Mouse (Mus musculus) heart, embryonic 10.5 days (tissue): ENCODE measurements around the gene Gm10801. TPM values are rescaled to one million over a fixed set of nuclear protein-coding genes. Genes with fewer than 3 reads are reported as not detected.
"Not testable (repeated sequence)": the region's sequence is repeated elsewhere in the genome, so short reads cannot be mapped to it uniquely, and the experiment has no call there.

ENCODE experiments used
- DNase-seq: peaks from one replicate; pipeline ENCODE4 v3.0.0-alpha.2; 2017; ENCODE audit warnings: low spot score
- H3K27ac ChIP-seq: fragments of 300-500 bp; sonication (generic); 2 replicates; pipeline ENCODE4 v1.5.1; 2016; ENCODE audit warnings: mild to moderate bottlenecking
- H3K27me3 ChIP-seq: fragments of 300-500 bp; sonication (generic); 2 replicates; pipeline ENCODE4 v1.6.1; 2016; ENCODE audit warnings: mild to moderate bottlenecking; ENCODE audit not compliant: poor library complexity, insufficient read depth, severe bottlenecking
- H3K36me3 ChIP-seq: fragments of 300-500 bp; sonication (generic); 2 replicates; pipeline ENCODE4 v1.6.1; 2016; ENCODE audit warnings: mild to moderate bottlenecking, moderate library complexity
- H3K4me1 ChIP-seq: fragments of 300-500 bp; sonication (generic); 2 replicates; pipeline ENCODE4 v1.6.1; 2016; ENCODE audit warnings: mild to moderate bottlenecking
- H3K4me3 ChIP-seq: fragments of 300-500 bp; sonication (generic); 2 replicates; pipeline ENCODE4 v1.5.1; 2016; ENCODE audit warnings: mild to moderate bottlenecking, moderate library complexity
- H3K9me3 ChIP-seq: fragments of 300-500 bp; sonication (generic); 2 replicates; pipeline ENCODE4 v1.6.1; 2016; ENCODE audit warnings: mild to moderate bottlenecking, moderate library complexity
- WGBS: fragments of 180-500 bp; shearing (Covaris S2); methylation state at CpG from one replicate; pipeline ENCODE4 v1.1.7; 2016; 5-methylcytosine and 5-hydroxymethylcytosine counted together
- polyA plus RNA-seq: library from polyadenylated mRNA; unstranded; fragments of >200 nt; fragmentation: Nextera tagmentation; extraction: Ambion mirVana; gene quantifications from 2 replicates; pipeline ENCODE4 v1.2.1, GENCODE M21; 2016

Gm10801 gene
- not detected in 2 replicates for polyA plus RNA-seq

GRCm38 (mm10) chr2:98661937-98662336 lies at the start of gene Gm10801:
Gene Gm10801 (plus strand): TSS chr2:98662237.
- H3K4me3 ChIP-seq, H3K27me3 ChIP-seq, H3K27ac ChIP-seq, DNase-seq, H3K4me1 ChIP-seq, H3K9me3 ChIP-seq, H3K36me3 ChIP-seq: not testable (repeated sequence)
- 78% methylated on average over 4 of the region's 5 CpGs for WGBS

- WGBS, result 78% methylated on average over 4 of the region's 4 CpGs
- not testable (repeated sequence) for DNase-seq, H3K4me3 ChIP-seq, H3K9me3 ChIP-seq, H3K36me3 ChIP-seq, H3K4me1 ChIP-seq, H3K27me3 ChIP-seq, H3K27ac ChIP-seq
Measured at GRCm38 (mm10) chr2:98667201-98667600, 5.2 kb downstream of the Gm10801 start, which contains the start of gene Gm10800. Gene Gm10800 (minus strand): TSS chr2:98667301.

- no peaks in the 10 kb centered on the region for H3K4me1 ChIP-seq
- H3K27ac ChIP-seq, result no peak overlapping the region
- H3K27me3 ChIP-seq, result no peaks in the 10 kb centered on the region
- no peak for DNase-seq
- H3K4me3 ChIP-seq, result no peak overlapping the region
- no peaks in the 10 kb centered on the region for H3K36me3 ChIP-seq
- no peaks in the 10 kb centered on the region for H3K9me3 ChIP-seq
- 84% methylated on average over 1 of the region's 1 CpGs for WGBS
Measured at GRCm38 (mm10) chr2:98697533-98697932, 35.5 kb downstream of the Gm10801 start.

Other genes starting within 250 kb of the Gm10801 start
- 0.25 and 0.67 TPM in 2 replicates for gene Gm10800, start 5.1 kb downstream of the Gm10801 start, polyA plus RNA-seq